Mouse (Mus musculus) liver, postnatal 0 days (tissue): ENCODE data around the gene Smap1.

ENCODE experiments used
- CTCF ChIP-seq: sonication (generic); IDR thresholded peaks from 2 replicates; pipeline ENCODE4 v1.5.1; 2016; ENCODE audit warnings: antibody characterized with exemption, low read depth
- EP300 ChIP-seq: IDR thresholded peaks from 2 replicates; pipeline ENCODE4 v1.6.1; 2016; ENCODE audit warnings: antibody characterized with exemption, low read depth, mild to moderate bottlenecking

DNA sequence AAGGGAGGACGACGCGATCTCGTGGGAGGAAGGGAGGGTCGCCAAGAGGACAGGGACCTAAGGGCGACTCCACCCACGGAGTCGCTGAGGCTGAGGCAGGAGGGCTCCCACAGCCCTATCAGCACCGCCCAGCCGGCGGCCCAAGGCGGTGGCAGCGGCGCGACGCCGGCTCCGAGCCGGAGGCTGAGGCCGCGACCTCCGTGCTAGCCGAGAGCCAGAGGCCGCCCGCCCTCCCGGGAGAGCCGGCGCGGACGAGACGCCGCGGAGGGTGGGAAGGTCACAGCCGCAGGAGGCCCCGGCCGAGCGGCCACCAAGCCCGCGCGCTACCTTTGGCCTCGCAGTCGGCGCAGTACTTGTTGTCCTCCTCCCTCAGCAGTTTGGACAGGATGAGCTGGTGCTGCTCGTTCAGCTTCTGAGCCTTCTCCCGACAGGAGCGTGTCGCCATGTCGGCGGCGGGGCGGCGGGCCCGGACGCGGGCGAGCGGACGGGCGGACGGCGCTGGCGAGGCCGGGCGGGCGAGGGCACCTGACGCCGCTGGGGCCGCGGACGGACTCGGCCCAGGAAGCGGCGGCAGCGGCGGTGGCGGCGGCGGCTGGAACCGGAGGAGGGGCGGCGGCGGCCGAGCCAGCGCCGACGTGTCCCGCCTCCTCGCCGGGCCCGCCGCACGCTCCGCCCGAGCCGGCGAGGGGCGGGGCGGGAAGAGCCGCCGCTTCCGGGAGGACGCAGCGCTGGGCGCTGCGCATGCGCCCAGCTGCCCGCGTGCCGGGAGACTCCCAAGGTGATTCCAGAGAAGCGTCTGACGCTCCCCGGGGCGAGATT lies at the start of gene Smap1:
- TF ChIP-seq CTCF = no peak
- TF ChIP-seq EP300 = no peak
